Mouse (Mus musculus): Measurements from ENCODE around the gene Qtrt2. TPM values are rescaled to one million over a fixed set of nuclear protein-coding genes. Genes with fewer than 3 reads are reported as not detected.
A peak's percentile ranks its signal among the peaks of the same experiment; 100 is the strongest.

Qtrt2 gene
- total RNA-seq (2021): 1 to 10 TPM; 7.7 TPM
- long read RNA-seq, experiment 1, partial matches to known transcripts: 0 of 1 reads
- long read RNA-seq, experiment 1, other reads (novel, unspliced or antisense): 1 of 1 reads
- long read RNA-seq, experiment 2, partial matches to known transcripts: 0 of 1 reads
- long read RNA-seq, experiment 2, other reads (novel, unspliced or antisense): 1 of 1 reads

DNA sequence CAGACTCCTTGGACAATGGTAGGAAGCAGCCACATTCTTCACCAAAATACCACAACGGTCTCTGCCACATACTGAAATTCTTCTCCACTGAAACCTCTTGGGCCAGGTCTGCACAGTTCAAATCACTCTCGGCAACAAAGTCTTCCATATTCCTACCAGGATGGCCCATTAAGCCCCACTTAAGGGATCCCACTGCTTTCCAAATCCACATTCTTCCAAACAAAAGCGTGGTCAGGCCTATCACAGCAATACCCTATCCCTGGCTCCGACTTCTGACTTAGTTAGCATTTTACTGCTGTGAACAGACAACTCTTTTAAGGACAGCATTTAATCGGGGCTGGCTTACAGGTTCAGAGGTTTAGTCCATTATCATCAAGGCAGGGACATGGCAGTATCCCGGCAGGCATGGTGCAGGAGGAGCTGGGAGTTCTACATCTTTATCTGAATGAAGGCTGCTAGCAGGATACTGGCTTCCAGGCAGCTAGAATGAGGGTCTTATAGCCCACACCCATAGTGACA lies at the start of gene Qtrt2:
TSS of gene Qtrt2 (minus strand) at position 469 of the 519 bp plus-strand sequence.
- no peak for DNase-seq

DNA sequence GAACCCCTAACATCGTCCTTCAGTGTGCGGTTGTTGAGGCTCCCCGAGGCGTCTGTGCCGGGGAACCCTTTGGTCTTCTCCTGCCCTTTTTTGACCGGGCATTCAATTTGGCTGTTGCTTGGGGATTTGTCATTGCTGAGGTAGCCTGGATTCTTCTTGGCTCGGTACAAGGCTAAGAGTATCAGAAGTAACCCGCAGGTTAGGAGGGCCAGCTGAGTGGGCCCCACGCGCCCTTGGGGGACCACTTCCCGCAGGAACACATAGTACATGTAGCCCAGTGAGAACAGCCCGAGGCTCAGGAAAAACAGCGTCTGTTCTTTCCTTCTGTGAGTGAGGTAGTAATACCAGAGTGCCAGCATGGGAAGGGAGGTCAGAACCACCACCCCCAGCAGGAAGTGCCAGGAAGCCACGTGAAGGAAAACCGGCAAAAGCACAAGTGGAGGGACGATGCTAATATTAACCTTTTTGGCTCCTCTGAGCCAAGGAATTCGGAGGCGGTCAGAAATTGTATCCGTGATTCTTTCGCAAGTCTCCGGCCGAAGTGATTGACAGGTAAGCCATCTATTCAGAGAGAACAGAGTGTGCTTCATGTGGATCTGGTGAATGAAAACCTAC lies 47.1 kb upstream of the Qtrt2 start:
- peak; percentile 48 for DNase-seq

DNA sequence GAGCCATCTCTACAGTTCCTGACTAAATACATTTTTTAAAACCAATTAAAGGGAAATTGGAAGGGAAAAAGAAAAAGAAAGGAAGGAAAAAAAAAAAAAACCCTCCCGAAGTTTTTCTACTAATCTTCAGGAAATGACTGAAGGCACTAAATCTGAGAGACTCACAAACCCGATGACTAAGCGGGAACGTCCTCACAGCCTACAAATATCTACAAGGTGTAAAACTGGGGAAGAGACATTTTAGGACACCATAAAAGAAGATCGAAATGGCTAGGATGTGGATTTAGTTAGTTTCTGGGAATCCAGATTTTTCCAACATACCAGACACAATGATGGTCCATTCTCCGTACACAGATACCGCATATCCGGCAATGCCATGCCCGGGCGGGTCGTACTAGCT lies 46.5 kb upstream of the Qtrt2 start:
- DNase-seq: no peak

DNA sequence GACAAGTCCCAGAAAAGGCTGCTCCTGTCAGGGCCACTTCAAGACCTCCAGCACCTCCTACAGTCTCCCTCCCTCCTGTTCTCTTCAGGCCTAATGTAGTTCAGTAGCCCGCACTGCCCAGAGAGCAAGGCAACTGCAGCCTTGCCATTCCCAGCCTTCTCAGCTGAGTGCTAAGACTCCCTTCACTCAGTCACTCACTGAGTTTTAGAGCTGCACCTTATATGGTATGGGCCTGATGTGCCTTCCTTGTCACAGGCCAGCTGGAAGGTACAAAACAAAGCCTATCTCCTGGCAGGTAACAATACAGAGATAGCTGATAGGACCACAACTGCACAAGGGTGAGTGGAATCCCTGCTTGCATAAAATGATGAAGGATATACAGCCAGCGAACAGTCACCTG lies 45.8 kb upstream of the Qtrt2 start:
- no peak for DNase-seq

DNA sequence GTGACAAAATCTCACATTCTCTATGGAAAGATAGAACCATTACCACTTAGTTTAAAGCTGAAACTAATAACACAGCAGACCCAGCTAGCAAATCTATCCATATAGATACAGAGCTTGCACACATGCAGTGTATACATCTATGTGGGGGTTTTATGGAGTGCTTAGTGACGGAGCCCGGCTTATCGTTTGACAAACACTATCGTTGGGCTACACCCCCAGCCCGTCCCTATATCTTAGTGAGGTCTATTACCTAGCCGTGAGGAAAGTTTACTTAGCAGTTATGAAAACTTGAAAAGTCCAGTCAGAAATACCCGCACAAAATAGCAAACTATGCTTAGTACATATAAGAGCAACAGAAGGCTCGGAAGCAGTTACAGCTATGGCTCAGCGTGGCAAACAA lies 45.1 kb upstream of the Qtrt2 start:
- DNase-seq: no peak

DNA sequence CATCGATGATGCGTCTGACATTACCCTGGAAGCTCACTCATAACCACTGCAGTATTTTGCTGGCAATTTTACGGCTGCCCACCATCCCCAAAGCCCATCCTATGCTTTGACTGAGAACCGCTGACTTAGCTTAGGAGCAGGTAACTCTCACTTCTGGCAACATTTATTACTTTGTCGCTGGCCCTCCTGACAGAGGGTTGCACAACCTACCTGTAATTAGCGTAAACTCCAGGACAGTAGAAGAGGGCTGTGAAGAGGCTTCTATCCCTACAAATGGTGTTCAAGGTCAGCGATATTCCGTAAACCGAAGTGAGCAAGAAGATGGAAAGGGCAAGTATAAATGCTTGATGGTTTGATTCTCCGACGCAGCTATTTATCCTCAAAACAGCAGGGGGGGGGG lies 44.6 kb upstream of the Qtrt2 start:
- DNase-seq: no peak

DNA sequence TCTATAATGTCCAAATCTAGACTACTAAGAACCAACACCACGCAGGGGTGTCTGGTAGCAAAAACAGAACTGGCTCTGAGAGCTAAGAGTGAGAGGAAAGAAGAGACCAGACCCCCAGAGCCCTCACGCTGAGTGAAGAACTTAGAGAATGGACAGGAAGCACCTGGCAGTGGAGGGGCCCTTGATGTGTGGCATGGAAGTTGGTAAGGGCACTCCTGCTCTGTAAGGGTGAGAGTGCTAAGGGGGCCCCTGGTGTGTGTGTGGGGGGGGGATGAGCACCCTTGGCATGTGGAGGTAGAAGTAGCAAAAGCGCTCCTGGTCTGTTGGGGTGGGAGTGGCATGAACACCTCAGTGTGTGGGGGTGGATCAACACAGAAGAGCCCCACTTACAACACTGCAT lies 43.8 kb upstream of the Qtrt2 start:
- no peak for DNase-seq

DNA sequence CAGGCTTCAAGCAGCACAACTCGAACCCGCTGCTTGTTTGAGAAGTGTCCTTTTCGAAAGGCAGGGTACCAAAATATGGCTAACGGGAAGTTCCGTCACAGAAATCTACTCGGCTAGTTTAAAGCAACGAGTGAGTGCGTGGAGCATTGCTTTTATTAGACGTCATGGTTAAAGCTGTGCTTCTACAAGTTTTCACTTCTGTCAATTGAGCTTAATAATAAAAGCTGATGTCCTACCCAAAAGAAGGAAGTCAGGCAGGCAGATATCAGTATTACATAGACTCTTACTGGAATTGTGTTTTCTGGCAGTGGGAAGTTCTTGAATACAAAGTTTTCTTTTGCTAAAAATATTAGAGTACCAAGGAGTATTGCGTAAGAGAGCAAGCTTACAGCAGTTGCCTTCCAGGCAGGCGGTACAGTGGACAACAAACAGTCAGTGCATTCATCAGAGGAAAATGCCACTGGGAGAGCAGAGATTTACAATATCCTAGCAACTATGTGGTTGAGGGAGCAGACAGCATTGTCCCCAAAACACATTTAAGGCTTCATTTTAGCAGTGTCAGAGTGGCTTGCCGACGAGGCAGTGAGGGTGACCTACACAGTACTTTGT lies 39.3 kb upstream of the Qtrt2 start:
- DNase-seq: no peak

DNA sequence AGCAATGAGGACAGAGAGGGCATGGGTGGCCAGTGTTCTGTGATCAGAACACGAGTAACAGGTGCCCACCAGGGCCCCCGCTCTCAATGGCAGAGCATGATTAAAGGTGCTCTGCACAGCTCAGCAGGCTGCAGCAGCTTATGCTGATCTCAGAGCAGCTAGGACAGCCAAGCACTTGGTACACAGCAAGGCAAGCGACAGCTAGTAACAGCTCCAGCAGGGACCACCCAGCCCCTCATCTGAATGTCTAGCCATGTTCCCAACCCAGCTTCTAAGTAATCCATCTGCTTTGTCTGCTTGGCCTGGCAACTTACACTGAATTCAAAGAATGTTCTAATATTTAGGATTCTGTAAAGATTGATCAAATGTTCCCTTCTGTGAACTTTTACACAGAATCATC lies 37.2 kb upstream of the Qtrt2 start:
- DNase-seq: no peak

DNA sequence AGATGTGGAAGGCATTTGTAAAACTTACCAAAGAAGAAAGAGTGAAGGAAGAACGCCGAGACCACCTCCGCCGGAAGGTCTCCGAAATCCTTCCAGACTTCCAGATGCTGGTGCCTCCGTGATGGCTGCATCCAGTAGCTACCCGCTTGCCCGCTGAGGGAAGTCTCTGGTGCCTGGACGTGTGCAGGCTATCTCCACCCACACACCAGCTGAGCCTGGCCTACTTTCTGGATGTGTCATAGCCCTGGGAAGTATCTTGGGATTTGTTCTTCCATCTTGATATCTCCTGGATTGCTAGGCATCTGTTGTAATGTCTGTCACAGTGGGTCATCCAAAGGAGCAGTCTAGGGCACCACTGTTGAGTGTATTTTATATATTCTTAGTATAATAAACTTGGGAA lies 36.7 kb upstream of the Qtrt2 start:
- DNase-seq: no peak

DNA sequence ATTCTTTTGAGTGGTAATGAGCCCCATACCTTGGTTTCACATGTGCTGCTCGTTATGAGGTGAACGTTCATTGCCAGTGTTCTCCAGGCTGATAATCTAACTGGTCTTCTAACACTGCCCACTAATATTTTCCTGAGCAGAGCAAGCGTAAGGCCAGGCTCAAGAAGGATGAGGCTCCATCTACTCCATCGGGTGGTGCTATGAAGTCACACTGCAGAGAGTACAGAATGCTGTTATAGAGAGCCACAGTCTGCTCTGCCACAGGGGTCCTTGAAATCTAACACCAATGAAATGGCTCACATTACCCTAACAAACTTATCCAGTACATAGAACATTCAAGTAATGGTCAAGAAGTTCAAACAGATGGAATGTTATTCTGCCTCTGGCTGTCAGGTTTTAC lies 31.4 kb upstream of the Qtrt2 start:
- no peak for DNase-seq

DNA sequence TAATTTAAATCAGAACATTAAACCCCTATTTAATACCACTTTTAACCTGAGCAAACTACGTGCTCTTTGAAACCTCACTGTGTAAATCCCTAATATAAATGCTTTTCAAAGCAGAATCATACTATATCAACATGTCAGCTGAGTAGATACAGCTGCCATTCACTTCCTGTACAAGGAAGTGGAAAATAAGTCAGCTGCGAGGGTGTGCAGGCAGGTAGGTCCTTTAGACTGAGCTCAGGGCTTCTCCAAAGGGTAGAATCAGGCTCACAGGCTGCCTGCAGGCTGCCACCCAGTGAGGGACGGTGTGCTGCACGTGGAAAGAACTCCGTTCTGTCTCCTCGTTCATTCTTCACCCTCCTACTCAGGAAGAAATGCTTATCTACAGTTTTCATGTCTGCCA lies 28.3 kb upstream of the Qtrt2 start:
- no peak for DNase-seq

DNA sequence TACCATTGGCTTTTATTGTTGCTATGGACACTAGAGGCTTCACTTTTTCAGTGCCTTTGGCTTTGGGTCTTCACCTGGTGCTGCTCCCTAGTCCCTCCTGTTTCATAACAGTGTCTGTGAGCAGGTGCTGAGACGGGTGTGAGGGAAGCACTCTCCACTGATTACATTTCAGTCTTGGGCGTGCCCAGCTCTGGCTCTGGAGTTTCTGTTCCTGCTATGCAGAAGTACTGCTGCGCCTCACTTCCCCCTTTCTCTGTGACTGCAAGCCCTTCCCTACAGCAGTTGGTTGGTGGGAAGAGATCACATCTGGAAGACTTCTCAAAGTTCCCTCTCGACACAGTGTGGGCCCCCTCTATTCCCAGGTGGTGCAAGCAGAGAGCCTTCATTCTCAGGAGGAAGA lies 25.0 kb upstream of the Qtrt2 start:
- no peak for DNase-seq

DNA sequence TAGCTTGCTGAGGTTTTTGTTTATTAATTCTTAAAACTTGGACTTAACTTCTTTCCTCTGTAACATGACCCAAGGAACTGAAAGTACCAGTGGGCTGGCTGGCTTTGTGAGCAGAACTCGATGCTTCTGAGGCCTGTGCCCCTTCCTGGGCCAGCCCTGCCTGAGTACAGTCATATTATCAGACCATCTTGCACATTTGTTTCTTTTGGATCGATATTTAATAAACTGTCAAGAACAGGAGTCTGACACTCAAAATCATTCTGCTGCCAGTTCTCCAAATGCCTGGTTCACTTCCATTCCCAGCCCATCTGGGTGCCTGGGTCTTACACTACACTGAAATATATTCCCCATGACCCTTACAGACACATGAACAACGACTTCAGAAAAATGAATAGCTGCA lies 19.3 kb upstream of the Qtrt2 start:
- DNase-seq: no peak

DNA sequence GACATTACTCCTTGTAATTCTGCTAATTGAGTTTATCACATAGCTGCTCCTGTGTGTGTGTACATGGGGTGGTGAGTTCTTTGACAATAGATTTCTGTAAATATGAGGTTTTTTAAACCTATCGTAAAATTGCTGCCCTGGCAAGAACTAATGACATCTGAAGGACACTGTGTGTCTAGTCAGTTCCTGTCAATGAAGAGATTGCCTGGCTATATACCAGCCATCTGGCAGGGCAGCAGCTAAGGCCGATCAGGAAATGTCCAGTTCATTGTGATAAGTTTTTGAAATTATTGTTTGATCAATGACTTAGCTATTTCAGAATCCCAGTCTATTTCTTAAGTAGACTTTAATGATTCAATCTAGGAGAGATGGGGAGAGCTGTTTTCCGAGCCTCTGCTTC lies 18.7 kb upstream of the Qtrt2 start:
- DNase-seq: no peak

DNA sequence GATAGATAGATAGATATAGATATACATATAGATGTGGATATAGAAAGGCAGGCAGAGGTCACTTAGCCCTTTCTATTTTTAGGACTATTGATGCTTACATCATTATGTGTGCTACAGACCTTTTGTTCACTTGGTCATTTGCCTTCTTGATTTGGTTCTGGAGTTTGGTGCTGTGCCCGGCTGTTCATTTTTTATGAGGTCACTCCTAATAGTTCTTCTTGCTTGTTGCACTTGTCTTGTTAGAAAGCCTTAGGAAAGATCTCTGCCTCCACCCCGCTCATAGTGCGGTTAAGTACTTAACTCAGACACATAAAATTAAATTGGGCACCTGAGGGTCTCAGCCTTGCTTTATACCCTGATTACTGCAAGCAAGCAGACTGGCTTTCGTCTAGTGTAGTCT lies 14.2 kb upstream of the Qtrt2 start:
- DNase-seq: no peak

DNA sequence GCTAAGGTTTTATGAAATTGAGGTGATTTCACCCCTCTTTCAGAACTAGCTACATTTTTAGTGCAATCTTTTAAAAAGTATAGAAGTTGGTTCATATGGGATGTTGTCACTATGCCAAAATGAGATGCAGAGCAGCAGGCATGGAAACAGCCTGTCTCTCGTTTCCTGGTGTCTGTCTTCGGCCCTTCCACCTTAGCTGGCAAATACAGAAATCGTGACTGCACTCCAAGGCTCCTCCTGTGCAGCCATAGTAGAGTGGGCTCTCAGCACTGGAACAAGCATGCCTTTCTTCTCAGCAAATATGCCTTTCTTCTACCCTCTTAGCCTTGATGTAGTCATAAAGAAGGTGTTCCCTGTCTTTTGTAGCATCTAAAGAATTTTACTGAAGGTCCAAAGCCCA lies 9.3 kb upstream of the Qtrt2 start:
- DNase-seq: no peak

DNA sequence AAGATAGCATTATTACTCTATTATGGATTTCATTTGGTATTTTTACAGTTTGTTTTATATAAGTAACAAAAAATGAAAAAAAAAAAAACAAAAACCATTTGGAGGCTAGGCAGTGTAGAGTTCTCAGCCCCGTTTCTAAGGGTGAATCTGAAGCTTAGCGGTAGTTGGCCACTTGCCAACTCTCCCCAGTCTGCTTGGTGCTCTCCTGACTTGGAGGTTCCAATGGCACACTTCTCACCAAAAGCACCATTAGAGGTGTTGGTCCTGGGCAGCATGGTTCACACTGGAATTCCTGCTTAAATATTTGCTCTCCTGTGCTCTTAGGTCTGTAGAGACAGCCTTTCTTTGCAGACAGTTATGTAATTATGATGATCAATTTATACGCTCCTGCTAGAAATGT lies 8.8 kb upstream of the Qtrt2 start:
- no peak for DNase-seq

DNA sequence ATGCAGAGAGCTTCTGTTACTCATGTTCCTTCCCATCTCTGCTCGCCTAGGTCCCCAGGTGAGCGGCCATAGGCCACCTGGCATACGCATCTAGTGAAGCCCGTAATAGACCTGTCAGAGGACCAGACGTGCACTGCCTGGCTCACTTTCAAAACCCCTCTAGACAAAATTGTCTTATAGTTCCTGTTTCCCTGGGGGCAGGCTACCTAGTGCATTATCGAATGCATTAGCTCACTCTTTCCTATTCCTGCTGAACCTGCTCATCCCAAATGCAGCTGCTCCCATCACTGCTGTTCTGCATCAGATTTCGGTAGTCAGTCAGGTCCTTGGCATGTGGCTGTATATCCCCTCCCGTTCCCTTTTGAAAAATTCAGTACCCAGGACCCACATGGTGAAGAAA lies 8.2 kb upstream of the Qtrt2 start:
- DNase-seq: no peak

DNA sequence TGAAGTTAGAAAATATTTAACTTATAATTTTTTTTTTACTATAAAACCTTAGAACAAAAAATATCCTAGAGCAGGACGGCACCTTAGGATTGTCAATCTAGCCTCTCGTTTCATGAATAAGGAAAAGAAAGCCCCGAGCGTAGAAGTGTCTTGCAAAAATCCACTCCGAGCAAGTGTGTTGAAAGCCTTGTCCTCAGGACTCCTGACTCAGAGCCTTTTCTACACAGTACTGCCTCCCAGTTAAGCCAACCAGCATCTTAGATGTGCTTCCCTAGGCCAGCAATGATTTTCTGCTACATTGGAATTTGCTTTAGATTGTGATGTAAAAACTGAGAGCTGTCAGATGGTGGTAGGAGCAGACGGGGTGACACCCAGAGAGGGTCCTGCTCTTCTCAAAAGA lies 6.4 kb upstream of the Qtrt2 start:
- no peak for DNase-seq

DNA sequence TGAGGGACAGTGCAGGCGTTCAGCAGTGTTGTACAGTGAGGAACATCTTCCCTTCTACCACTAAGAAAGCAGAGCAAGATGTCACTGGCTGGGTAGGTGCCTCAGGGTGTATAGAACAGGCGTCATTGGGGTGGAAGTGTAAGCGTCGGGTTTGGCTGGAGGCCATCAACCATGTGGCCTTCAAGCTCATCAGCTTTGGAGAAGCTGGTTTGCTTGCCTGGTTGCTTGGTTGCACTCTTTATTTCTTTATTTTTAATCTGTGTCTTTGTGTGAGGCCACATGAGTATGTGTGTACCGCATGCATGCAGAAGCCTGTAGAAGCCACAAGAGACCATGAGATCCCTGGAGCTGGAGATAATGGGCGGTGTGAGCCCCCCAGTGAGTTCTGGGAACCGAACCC lies 5.7 kb upstream of the Qtrt2 start:
- DNase-seq: no peak

DNA sequence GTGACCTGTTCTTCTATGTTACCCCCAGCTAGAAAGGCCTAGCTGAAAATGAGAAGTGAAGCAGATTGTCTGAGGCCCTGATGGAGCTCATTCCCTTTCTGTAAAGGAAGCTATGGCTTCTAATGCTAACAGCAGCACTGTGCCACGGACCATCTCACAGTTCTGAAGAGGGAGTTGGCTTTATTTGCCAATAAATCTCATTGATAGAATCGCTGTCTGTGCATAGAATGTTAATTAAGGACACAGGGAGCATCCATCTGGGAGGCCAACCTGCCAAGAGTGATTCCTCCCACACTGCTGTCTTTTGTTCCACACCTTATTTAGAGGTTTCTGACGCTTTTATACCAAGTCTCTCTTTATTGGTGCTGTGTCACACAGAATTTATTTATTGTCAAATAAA lies 4.9 kb upstream of the Qtrt2 start:
- no peak for DNase-seq

DNA sequence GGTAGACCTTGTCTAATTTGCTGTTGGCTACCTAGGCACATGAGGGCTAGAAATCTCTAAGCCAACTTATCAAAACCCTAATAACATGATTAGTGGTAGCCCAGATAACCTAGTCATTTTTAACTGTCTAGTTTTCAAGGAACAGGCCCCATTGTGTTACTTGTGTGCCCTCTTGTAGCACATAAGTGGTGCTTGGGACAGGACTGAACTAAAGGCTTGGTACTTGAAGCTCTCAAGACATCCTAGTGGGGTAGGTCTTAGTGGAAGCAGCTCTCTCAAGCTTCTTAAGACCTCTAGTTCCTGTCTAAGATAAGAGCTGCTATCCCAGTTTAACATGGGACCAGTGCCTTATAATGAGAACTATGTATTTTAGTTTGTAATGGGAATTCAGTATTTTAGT lies 4.0 kb upstream of the Qtrt2 start:
- DNase-seq: no peak

DNA sequence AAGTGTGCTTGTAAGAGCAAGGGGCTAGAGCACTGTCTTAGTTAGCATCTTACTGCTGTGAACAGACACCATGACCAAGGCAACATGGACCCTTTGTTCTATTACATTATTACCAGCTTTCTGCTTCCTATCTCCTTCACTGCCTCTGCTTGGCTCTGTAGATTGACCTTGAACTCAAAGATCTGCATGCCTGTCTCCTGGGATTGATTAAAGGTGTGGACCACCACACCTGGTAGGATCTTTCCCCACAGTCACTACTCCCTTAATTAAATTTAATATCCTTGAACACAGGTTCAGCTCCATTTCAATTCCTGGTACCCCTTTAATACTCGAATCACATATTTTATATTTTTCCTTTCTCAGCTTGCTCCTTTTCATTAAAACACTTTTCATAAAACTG lies 763 bp downstream of the Qtrt2 start:
- no peak for DNase-seq

Measured in gastrocnemius, postnatal 25 days (tissue).